Mouse (Mus musculus) liver, postnatal 0 days (tissue): ENCODE data around the gene Fam13a.

Experiments used
- CTCF ChIP-seq: sonication (generic); IDR thresholded peaks from 2 replicates; pipeline ENCODE4 v1.5.1; 2016; ENCODE audit warnings: antibody characterized with exemption, low read depth
- EP300 ChIP-seq: IDR thresholded peaks from 2 replicates; pipeline ENCODE4 v1.6.1; 2016; ENCODE audit warnings: antibody characterized with exemption, low read depth, mild to moderate bottlenecking

- TF ChIP-seq CTCF (no peak), EP300 (no peak)
These were observed 10.1 kb downstream of the Fam13a start for GRCm38 (mm10) chr6:59014088-59014759.
